Mouse (Mus musculus) layer of hippocampus, adult 9-11 months (tissue): ENCODE measurements around the gene Abhd17a.
"Not testable (repeated sequence)": the region's sequence is repeated elsewhere in the genome, so short reads cannot be mapped to it uniquely, and the experiment has no call there.

Source experiments
- DNase-seq: peaks from one replicate; pipeline ENCODE4 v3.0.0; 2022

Gene Abhd17a

DNA sequence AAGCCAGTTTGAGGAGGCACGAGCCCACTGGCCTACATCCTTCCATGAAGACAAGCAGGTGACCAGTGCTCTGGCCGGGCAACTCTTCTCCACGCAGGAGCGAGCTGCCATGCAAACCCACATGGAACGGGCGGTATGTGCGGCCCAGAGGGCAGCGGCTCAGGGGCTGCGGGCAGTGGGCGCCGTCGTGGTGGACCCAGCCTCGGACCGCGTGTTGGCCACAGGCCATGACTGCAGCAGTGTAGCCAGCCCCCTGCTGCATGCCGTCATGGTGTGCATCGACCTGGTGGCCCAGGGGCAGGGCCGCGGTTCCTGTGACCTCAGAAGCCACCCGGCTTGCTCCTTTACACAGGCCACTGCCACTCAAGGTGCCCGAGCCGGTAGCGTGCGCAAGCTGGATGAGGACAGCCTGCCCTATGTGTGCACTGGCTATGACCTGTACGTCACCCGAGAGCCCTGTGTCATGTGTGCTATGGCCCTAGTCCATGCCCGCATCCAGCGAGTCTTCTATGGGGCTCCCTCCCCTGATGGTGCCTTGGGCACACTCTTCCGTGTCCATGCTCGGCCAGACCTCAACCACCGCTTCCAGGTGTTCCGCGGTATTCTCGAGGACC lies 16.7 kb upstream of the Abhd17a start:
- DNase-seq: no peak

DNA sequence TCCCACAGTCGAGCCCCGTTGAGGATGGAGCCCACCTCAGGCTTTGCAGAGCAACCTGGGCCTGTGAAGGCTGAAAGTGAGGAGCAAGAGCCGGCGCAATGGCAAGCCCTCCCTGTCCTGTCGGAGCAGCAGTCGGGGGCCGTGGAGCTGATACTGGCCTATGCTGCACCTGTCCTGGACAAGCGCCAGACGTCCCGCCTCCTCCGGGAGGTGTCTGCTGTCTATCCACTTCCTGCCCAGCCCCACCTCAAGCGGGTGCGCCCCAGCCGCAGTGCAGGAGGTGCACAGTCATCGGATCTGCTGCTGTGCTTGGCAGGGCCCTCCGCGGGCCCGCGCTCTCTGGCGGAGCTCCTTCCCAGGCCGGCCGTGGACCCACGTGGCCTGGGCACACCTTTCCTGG lies 16.2 kb upstream of the Abhd17a start:
- no peak for DNase-seq

DNA sequence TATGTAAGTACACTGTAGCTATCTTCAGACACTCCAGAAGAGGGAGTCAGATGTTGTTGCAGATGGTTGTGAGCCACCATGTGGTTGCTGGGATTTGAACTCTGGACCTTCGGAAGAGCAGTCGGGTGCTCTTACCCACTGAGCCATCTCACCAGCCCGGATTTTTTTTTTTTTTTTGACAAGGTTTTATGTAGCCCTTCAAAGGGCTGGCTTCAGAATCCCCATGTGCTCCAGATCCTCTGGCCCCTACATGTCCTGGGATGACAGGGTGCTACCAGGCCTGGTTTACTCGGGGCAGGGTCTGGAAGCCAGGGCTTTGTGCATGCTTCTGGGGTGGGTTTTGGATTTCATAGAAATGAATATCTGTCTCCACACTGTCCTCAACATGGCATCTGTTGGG lies 15.6 kb upstream of the Abhd17a start, which contains the start of gene Gm49322:
Gene Gm49322 (plus strand): TSS at position 301 of the 400 bp plus-strand sequence.
- DNase-seq: not testable (repeated sequence)

DNA sequence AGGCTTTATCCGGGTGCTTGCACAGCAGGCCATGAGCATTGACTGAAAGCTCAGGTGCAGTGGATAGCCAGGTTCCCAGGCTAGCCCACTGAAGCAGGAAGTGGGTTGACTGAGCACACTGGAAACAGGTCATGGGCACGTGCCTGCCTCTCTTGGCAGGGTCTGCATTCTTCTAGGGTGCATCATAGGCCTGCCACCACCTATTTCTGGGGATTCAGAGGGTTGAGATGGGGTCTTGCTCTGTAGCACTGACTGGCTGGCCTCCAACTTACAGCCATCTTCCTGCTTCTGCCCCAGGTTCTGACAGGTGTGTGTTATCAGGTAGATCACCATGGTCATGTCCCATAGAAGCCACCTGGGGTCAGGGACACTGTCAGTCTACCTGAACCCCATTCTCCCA lies 14.8 kb upstream of the Abhd17a start:
- peak; percentile 18 for DNase-seq

DNA sequence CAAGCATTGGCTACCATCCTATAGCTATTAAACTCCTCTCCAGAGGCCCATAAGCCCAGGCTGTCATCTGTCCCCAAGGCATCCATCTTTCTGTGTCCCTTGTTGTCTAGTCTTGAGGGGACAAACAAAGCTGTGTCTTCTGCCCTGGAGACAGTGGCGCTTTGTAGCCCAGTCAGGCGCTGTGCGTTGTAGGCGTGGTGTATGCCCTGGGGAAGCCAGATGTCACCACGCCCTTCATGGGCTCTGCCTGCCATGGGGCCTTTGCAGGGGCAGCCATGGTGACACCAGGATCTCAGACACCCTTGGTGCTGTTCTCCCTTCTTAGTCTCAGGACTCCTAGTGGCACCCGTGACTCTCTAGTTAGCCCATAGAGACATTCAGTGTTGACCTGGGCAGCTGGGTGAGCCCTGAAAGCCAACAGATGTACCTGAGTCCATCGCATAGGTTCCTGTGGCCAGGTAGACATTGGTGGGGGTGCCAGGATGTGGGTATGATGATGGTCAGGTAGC lies 13.9 kb upstream of the Abhd17a start:
- peak; percentile 77 for DNase-seq

DNA sequence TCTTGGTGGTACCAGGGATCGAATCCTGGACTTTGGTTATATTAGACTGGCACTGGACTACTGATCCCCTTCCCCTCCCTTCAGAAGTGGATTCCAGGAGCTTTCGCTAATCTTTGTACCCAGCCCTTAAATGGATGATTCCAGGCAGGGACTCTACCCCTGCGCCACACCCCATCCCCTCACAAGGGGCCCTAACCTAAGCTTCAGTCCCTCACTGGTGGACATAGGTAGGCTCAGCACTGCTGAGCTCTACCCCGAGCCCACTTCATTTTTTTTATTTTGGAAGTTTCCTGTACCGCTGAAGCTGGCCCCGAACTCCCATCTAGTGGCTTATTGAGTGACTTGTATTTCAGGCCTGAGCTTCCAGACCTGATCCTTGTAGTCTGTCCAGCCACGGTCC lies 13.2 kb upstream of the Abhd17a start:
- no peak for DNase-seq

DNA sequence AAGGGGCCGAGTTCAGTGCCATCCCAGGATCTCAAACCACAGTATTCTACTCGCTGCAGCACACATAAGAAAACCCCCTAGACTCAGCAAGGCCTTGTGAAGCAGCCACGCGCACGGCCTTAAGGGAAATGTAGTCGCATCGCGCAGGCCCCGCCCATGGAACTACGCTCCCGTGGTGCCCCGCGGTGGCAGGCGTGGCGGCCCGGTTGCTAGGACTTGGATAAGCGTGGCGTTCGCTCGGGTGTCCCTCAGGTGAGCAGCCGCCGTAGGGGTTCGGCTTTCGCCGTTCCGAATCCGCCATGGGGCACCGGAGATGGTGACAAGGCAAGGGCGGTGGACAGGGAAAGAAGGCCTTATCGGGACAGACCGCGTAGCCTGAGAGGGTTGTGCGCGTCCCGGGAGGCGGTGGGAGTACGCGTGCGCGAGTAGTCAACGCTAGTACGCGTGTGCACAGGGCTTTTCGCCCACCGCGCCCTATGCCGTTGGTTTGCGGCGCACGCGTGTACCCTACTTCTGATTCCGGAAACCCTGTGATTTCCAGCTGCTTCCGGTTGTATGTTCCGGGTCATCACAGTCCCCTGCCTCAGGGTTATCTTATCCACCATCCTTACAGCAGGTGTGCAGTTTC lies 12.7 kb upstream of the Abhd17a start, which contains the start of the genes Scamp4 and Adat3:
Gene Scamp4 (plus strand): TSS at position 175 of the 628 bp plus-strand sequence.
Gene Adat3 (plus strand): TSS at position 183 of the 628 bp plus-strand sequence.
- DNase-seq: peak; percentile 95

DNA sequence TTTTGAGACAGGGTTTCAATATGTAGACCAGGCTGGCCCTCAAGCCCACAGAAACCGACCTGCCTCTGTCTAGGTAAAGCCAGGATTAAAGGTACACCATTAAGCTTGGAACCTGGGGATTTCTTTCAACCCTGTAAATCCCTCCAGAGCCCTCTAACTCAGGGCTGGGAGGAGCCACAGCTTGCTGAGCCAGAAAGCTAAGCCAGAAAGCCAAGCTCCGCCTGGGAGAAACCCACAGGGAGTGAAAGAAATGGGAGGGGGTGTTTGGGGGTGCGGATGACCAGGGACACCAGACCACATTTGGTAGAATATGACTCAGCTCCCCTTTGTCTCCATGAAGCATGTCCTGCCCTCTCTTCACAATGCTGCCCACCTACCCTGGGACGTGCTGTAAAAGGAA lies 6.2 kb upstream of the Abhd17a start:
- no peak for DNase-seq

DNA sequence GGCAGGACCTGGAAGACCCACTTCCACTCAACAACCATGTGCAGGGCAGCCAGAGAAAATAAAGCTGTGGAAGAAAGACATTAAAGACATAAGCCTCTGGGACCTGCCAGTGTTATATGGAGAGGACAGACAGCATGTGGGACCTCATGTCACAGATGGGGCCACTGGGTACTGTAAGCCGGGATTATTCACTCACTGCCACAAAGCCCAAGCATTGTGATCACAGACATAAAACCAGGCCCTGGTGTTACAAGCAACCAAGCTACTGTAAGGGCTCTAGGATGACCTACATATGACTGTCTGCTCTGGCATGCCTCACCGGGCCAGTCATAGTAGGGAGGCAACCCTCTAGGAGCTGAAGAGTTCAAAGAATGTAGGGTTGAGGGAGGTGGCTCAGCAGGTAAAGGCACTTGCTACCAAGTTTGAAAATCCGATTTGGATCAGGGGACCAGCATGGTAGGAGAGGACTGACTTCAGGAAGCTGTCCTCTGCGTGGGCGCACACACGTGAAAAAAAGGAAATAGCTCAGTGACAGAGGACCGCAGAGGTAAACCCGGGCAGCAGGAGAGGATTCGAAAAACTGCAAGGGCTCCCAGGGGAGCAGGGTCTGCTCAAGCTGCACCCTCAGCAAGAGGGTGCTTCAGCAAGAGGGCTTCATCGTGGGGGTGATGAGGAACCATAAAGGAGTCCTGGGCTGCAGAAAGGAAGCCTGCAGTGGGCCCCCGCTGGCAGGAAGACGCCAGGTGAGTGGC lies 838 bp downstream of the Abhd17a start:
- DNase-seq: peak; percentile 47

DNA sequence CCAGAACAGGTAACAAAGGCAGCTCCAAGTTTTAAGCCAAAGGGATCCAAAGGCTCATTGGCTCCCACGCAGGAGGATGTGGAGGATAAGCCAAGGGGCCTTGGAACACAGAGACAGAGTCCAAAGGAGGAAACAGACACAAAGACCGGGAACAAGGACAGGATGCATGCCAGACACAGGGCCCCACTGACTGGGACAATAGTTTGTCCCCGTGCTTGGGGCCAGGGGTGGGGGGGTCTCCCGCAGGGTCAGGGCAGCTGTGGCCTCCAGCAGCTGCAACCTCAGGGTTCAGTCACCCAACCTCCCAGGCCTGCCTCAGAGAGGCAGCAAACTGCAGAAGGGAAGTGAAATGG lies 2.9 kb downstream of the Abhd17a start:
- DNase-seq: peak; percentile 47

DNA sequence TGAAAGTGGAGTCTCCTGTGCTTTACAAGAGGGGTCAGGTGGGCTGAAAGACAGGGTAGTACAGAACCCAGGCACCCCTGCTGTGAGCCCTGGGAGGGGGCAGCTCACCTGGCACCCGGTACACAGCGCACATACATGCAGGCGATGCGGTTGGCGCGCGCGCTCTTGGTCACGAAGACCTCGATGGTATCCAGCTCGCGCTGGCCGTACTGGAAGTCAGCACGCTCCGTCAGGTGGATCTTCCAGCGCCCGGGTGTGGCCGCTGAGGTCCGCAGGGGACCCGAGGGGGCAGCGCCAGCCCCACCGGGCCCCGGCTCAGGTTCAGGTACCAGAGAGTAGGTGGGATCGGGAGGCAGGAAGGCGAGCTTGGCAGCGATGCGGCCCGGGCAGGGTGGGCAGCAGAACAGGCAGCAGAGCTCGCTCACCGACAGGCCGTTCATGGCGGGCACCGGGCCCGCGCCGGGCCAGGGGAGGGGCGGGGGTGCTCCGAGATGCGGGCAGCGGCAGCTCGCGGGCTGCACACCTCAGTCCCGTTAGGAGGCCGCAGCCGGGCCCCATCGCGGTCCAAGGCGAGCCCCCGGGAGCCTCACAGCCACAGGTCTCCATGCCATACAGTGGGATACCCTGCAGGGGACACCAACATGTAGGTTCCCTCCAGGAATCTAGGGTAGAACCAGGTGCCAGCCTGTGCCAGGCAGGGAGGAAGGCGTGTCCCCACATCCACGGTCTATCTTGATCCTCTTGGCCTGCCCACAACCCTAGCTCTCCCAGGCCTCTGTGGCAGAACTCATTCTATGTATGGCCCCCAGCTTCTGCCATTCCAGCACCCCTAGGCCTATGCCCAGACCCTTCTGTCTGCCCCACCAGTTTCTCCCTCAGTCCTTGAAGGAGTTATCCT lies 3.5 kb downstream of the Abhd17a start:
- no peak for DNase-seq

DNA sequence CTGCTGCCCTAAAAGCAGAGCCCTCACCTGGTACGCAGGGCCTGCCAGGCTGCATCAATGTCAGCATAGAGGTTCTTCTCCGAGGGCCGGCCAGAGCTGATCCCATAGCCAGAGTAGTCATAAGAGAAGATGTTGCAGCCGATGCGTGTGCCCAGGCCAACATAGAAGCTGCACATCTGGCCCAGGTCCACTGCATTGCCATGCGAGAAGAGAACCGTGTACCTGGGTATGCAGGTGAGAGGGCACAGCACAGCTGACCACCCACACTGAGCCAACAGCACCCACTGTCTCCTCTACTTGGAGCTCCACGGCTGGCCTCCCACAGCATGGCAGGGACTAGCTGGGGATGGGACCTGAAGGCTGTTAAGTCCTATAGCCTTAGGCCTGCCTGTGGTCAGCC lies 4.6 kb downstream of the Abhd17a start:
- DNase-seq: peak; percentile 15

DNA sequence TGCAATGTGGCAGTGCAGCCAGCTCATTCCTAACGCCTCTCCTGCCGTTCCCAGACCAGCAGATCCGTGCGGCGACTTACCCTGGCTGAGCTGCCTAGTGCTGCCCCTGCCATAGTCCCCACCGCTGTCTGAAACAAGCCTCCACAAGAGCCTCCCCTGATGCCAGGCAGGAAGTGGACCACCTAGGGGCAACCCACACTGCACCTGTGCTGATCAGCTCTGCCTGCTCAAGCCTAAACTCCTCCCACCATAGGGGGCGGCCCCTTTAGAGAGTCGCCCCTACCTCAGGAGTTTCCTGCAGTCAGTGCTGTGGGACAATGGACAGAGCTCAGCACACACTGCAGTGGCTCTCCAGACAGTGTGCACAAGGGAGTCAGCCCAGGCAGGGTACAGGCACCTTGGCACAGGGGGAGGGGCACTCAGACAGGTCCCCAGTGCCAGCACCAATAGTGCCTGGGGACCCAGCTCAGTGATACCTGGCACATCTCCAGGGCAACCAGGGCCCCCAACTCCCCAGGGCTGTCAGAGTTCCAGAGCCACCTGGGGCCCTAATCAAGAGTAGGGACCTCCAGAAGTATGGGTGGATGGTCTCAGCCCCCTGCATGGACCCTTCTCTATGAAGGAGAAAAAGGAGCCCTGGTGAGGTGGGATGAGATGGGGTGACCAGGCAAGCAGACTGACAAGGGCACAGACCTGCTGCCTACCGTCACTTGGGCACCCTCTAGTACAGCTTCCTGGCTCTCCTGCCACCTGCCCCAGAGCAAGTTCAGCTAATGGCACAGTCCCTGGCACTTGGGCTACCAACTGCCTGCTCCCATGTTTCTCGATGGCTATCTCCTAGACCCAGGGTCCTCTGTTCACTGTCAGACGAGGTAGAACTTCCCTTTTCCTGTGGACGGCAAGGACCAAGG lies 5.2 kb downstream of the Abhd17a start:
- DNase-seq: peak; percentile 19

DNA sequence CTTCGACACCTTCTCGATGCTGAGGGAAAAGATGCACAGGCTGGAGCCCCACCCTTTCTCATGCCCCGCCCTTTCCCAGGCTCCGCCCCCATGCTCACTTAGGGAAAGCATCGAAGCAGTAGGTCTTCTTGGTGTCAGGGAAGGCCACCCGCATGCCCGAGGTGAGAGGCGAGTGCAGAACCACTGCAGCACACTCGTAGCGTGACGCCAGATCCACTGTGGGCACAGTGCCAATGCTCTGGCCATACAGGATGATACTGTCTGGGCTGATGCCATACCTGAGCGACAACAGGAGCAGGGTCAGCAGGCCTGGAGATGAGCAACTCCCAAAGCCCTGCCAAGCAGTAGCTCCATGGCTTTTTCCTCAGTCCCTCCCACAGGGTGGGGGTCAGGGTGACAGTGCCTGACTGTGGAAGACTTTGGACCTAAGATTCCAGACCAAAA lies 6.1 kb downstream of the Abhd17a start:
- DNase-seq: no peak

DNA sequence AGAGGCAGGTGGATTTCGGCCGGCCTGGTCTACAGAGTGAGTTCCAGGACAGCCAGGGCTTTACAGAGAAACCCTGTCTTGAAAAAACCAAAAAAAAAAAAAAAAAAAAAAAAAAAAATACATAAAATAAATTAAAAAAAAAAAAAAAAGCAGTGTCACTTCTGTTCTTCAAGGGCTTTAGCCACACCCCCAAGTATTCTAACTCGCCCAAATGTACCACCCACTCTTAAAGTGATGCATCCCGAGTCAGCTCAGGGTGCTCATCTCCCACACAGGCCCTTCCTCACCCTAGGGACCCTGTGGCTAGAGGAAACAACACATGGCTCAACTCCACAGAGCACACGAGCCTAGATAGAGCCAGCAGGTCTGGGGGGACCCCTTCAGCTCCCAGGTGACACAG lies 7.1 kb downstream of the Abhd17a start:
- DNase-seq: peak; percentile 14

DNA sequence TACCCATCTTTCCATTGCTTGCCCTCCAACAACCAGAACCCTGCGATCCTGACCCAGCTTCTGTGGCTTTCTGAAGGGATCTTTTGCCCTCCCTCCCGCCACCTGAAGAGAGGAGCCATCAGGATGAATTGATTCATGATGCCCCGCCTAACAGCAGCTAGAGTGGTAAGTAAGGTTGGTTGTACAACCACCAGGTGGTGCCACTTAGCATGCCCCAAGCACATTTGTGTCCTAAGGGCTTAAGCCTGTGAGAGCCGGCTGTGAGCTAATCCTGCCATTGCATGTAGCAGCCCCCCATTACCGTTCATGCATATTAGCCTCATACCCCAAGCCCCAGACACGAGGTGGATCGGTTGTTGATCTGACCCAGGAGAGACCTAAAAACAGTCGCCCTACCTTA lies 11.2 kb downstream of the Abhd17a start:
- peak; percentile 54 for DNase-seq

DNA sequence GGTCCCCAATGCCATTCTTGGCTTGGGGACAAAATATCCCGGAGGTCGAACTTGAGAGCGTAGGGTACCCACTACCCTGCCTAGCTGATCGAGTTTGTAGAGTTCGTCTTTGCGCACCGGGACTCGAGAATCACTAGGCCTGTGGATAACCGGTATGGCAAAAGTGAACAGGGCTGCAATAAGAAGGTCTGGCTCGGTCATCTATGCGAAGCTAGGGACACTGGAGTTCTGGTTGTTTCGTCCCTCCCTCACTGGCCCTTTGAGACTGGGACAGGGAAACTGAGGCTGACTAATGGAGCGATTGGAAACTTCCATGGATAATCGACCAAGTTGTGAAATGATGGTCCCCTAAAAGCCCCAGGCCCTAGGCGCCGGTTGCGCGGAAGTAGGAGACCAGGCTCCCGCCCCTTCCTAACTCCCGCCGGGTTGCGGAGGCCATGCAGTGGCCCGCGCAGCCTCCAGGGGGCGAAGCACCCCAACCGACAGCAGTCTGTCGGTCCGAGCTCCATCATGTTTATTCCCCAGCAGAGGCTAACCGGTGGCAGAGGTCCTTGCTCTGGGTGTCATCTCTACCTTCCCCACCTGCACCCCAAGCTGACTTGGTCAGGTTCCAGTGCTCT lies 11.9 kb downstream of the Abhd17a start:
- peak; percentile 82 for DNase-seq

DNA sequence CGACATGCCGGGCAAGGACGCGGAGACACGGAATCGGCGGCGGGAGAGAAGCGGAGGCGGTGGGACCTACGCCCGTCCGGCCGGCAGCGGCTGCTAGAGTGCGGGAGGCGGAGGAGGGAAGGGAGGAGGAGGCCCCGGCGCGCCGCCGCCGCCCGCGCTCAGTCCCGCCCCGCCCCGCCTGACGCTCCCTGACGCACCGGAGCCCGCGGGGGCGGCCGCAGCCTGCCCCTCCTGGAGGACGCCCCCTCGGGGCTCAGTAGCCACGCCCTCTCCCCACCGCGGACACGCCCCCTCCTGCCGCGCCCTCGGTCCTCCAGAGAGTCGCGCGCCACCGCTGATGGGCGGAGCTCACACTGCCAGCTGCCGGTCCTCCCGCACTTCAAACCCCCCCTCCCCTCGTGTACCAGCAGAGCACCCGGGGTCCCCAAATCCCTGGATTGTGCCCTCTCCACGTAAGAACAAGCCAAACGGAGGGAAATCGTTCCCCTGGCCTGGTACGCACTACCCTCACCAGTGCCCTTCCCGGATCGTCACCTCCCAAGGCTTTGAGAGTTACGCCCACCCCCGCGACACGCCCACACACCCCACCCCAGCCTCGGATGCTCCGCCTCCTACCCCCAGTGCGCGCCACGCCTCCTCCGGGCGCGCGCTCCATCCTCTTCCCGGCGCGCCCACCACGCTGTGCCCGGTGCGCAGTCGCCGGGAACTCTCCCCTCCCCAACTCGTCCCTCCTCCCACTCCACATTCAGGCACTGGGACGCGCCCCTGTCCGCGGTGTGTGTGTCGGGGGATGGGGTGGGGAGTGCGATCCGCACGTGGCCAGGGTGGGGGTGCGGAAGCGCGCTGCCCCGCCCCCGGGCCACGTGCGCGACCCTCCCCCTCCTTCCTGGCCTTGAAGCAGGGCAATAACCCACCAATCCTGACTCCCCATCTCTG lies 12.7 kb downstream of the Abhd17a start, which contains the start of gene Klf16:
Gene Klf16 (minus strand): TSS at position 127 of the 936 bp plus-strand sequence.
- peak; percentile 98 for DNase-seq

DNA sequence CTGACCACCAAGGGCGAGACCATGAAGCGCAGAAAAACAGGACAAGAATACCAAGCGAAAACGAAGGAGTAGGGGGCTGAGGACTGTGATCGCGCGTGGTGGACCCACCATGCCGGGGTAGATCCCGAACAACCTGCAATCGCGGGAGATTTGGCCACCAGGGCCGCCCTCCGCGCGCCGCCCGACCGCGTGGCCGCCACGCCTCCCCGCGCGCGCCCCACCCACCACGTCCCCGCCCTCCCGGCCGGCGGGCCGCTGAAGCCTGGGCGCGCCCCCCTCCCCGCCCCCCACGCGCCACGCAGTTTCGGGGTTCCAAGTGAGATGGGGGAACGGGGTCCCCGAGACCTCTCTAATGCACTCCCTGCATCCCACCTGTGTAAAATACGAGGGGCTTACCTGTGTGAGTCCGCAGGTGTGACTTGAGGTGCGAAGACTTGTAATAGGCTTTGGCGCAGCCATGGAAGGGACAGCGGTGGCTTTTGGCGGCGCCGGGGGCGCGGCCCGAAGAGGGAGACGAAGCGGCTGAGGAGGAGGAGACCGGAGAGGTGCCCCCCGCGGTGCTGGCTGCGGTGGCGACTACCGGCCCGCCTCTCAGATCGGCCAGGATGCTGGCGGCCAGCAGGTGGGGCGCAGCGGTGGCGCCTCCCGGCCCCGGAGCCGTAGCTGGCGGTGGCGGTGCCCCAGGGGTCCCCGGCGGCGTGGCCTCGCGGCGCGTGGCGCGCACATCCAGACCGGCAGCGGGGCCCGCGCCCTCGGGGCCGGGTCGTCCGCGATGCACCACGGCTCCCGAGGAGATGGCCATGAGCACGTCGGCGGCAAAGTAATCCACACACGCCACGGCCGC lies 13.6 kb downstream of the Abhd17a start:
- DNase-seq: peak; percentile 64
